Mouse (Mus musculus) forebrain, postnatal 0 days (tissue): ENCODE results near the gene Bnc2. TPM values are rescaled to one million over a fixed set of nuclear protein-coding genes. Genes with fewer than 3 reads are reported as not detected.

Source experiments
- ATAC-seq: fragments of 200-750 bp; cut with Nextera tagmentation; 2 replicates; pipeline ENCODE4 v1.8.0; 2017; ENCODE audit warnings: mild to moderate bottlenecking, moderate library complexity
- DNase-seq: peaks from one replicate; pipeline ENCODE4 v3.0.0-alpha.2; 2015
- H3K27ac ChIP-seq: fragments of 300-500 bp; sonication (generic); 2 replicates; pipeline ENCODE4 v1.5.1; 2014; ENCODE audit warnings: low read depth, mild to moderate bottlenecking, antibody characterized with exemption, low read length, moderate library complexity, mixed read lengths
- H3K27me3 ChIP-seq: fragments of 300-500 bp; sonication (generic); 2 replicates; pipeline ENCODE4 v1.6.1; 2014; ENCODE audit warnings: mild to moderate bottlenecking, low read length, mixed read lengths; ENCODE audit not compliant: insufficient read depth
- H3K36me3 ChIP-seq: fragments of 300-500 bp; sonication (generic); 2 replicates; pipeline ENCODE4 v1.6.1; 2014; ENCODE audit warnings: mild to moderate bottlenecking, moderate library complexity; ENCODE audit not compliant: insufficient read depth
- H3K4me1 ChIP-seq: fragments of 300-500 bp; sonication (generic); 2 replicates; pipeline ENCODE4 v1.6.1; 2014; ENCODE audit warnings: antibody characterized with exemption; ENCODE audit not compliant: insufficient read depth
- H3K4me2 ChIP-seq: fragments of 300-500 bp; sonication (generic); 2 replicates; pipeline ENCODE4 v1.6.1; 2014; ENCODE audit warnings: low read depth, mild to moderate bottlenecking, moderate library complexity
- H3K4me3 ChIP-seq: fragments of 300-500 bp; sonication (generic); 2 replicates; pipeline ENCODE4 v1.5.1; 2014; ENCODE audit warnings: low read depth, low read length, mixed read lengths
- H3K9ac ChIP-seq: fragments of 300-500 bp; sonication (generic); 2 replicates; pipeline ENCODE4 v1.6.1; 2014; ENCODE audit warnings: mild to moderate bottlenecking
- H3K9me3 ChIP-seq: fragments of 300-500 bp; sonication (generic); 2 replicates; pipeline ENCODE4 v1.6.1; 2016; ENCODE audit warnings: low read length
- CTCF ChIP-seq: sonication (generic); IDR thresholded peaks from 2 replicates; pipeline ENCODE4 v1.5.1; 2016; ENCODE audit warnings: antibody characterized with exemption, control low read depth, low read depth
- WGBS: fragments of 180-500 bp; shearing (Covaris S2); extraction: QIAGEN DNeasy Blood & Tissue Kit; methylation state at CpG from one replicate; pipeline ENCODE4 v1.1.7; 2014; 5-methylcytosine and 5-hydroxymethylcytosine counted together
- polyA plus RNA-seq: library from polyadenylated mRNA; unstranded; fragments of >200 nt; fragmentation: Nextera tagmentation; extraction: Ambion mirVana; gene quantifications from 2 replicates; pipeline ENCODE4 v1.2.1, GENCODE M21; 2015
- total RNA-seq: library from RNA; depleted of rRNA; stranded (reverse); fragments of >200 nt; gene quantifications from 2 replicates; pipeline ENCODE4 v1.2.3, GENCODE M21; 2014

Gene Bnc2
- total and polyA plus RNA-seq, 2 experiments from 2014 or later: 2.0 to 11.6 TPM

GRCm38 (mm10) chr4:84456853-84457249 lies 218.2 kb downstream of the Bnc2 start:
- Histone ChIP-seq H3K9ac (no peak overlapping the region), H3K9me3 (no peaks in the 10 kb centered on the region), H3K4me2 (no peak overlapping the region), H3K4me3 (no peak overlapping the region), H3K27ac (no peak overlapping the region), H3K27me3 (no peaks in the 10 kb centered on the region), H3K4me1 (no peaks in the 10 kb centered on the region), H3K36me3 (no peaks in the 10 kb centered on the region)
- ATAC-seq (no peak), DNase-seq (no peak)
- WGBS: 62% methylated on average over 5 of the region's 5 CpGs
- no peak for TF ChIP-seq CTCF

GRCm38 (mm10) chr4:84456198-84456852 lies 218.8 kb downstream of the Bnc2 start:
- Histone ChIP-seq H3K27ac (no peak overlapping the region), H3K4me3 (no peak overlapping the region), H3K36me3 (no peaks in the 10 kb centered on the region), H3K9ac (no peak overlapping the region), H3K27me3 (no peaks in the 10 kb centered on the region), H3K9me3 (no peaks in the 10 kb centered on the region), H3K4me2 (no peak overlapping the region), H3K4me1 (no peaks in the 10 kb centered on the region)
- TF ChIP-seq CTCF: no peak
- ATAC-seq (no peak), DNase-seq (no peak)
- WGBS: 50% methylated on average over 16 of the region's 16 CpGs

DNA sequence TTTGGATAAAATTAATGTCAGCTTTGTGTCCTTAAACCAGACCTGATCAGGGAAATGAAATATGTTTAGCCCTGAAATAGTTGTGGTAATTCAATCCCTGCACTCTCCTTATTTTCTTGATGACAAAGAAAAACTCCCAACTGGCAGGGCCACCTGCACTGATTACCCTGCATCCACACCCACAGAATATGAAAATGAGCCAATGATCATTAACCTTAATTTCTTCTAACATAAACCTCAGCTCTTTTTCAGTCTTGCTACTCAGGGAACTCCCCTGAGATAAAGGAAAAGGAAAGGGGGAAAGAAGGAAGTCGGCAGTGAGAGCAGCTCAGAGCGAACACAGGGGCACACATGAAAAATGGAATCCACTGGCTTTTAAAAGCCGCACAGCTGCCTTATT lies 220.6 kb downstream of the Bnc2 start:
- TF ChIP-seq CTCF: no peak
- Histone ChIP-seq H3K27ac (no peak overlapping the region), H3K9me3 (no peaks in the 10 kb centered on the region), H3K4me2 (no peak overlapping the region), H3K36me3 (no peaks in the 10 kb centered on the region), H3K4me3 (no peak overlapping the region), H3K9ac (no peak overlapping the region), H3K4me1 (no peaks in the 10 kb centered on the region), H3K27me3 (no peaks in the 10 kb centered on the region)
- ATAC-seq (no peak), DNase-seq (no peak)
- WGBS: 59% methylated on average over 3 of the region's 3 CpGs

DNA sequence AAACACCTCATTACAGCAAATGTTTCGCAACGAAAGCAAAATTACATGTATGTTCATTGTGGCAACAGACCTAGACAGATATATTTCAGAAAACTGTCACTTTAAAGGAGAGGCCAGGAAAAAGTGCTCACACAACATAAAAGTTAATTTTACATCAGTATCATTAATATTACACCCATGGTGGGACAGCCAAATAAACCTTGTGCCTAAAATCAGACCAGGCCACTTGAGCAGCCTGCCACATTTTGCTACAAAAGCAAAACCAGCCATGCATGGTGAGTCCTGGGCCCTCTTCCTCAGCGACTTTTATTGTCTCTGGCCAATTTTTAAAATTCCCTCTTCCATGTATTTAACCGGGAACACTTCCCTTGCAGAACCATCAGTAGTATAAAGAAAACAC lies 221.5 kb downstream of the Bnc2 start:
- TF ChIP-seq CTCF: no peak
- 81% methylated on average over 4 of the region's 4 CpGs for WGBS
- DNase-seq: no peak

GRCm38 (mm10) chr4:84452642-84453041 lies 222.4 kb downstream of the Bnc2 start:
- ATAC-seq: no peak
- H3K9me3 ChIP-seq: no peaks in the 10 kb centered on the region
- no peak overlapping the region for H3K4me2 ChIP-seq
- no peak overlapping the region for H3K9ac ChIP-seq
- no peaks in the 10 kb centered on the region for H3K4me1 ChIP-seq
- no peak for TF ChIP-seq CTCF
- no peak for DNase-seq
- no peaks in the 10 kb centered on the region for H3K27me3 ChIP-seq
- 96% methylated on average over 3 of the region's 3 CpGs for WGBS
- H3K36me3 ChIP-seq: no peaks in the 10 kb centered on the region
- no peak overlapping the region for H3K4me3 ChIP-seq
- no peak overlapping the region for H3K27ac ChIP-seq

More for the DNA sequence above, 221.5 kb downstream of the Bnc2 start:
- no peaks in the 10 kb centered on the region for H3K9me3 ChIP-seq
- no peak for ATAC-seq
- no peaks in the 10 kb centered on the region for H3K4me1 ChIP-seq
- no peaks in the 10 kb centered on the region for H3K27me3 ChIP-seq
- no peak overlapping the region for H3K4me2 ChIP-seq
- no peak overlapping the region for H3K4me3 ChIP-seq
- no peak overlapping the region for H3K9ac ChIP-seq
- H3K36me3 ChIP-seq: no peaks in the 10 kb centered on the region
- no peak overlapping the region for H3K27ac ChIP-seq

- no peak for TF ChIP-seq CTCF
- no peak for ATAC-seq
- 61% methylated on average over 7 of the region's 7 CpGs for WGBS
Observed at GRCm38 (mm10) chr4:84449246-84450005, 225.6 kb downstream of the Bnc2 start.

GRCm38 (mm10) chr4:84433324-84433723 lies 241.8 kb downstream of the Bnc2 start:
- Histone ChIP-seq H3K27ac (no peak overlapping the region), H3K9ac (no peak overlapping the region), H3K36me3 (no peaks in the 10 kb centered on the region), H3K4me3 (no peak overlapping the region), H3K27me3 (no peaks in the 10 kb centered on the region), H3K4me2 (no peak overlapping the region), H3K4me1 (no peaks in the 10 kb centered on the region), H3K9me3 (no peaks in the 10 kb centered on the region)
- ATAC-seq (no peak), DNase-seq (no peak)
- 98% methylated on average over 9 of the region's 9 CpGs for WGBS
- no peak for TF ChIP-seq CTCF

More at GRCm38 (mm10) chr4:84449246-84450005, 225.6 kb downstream of the Bnc2 start:
- no peak for DNase-seq
- no peaks in the 10 kb centered on the region for H3K27me3 ChIP-seq
- no peak overlapping the region for H3K27ac ChIP-seq
- no peak overlapping the region for H3K4me3 ChIP-seq
- no peaks in the 10 kb centered on the region for H3K4me1 ChIP-seq
- no peaks in the 10 kb centered on the region for H3K36me3 ChIP-seq
- H3K9me3 ChIP-seq: no peaks in the 10 kb centered on the region
- no peak overlapping the region for H3K4me2 ChIP-seq
- H3K9ac ChIP-seq: no peak overlapping the region
